Mouse (Mus musculus) left cerebral cortex, postnatal 14 days (tissue): ENCODE results near the gene Ifnz. TPM values are rescaled to one million over a fixed set of nuclear protein-coding genes. Genes with fewer than 3 reads are reported as not detected.
"Not testable (repeated sequence)": the region's sequence is repeated elsewhere in the genome, so short reads cannot be mapped to it uniquely, and the experiment has no call there.

Source experiments
- DNase-seq, 2 experiments: peaks; one replicate each; pipeline ENCODE4 v3.0.0; 2021 to 2022; ENCODE audit warnings: low spot score in 2 of 2, mixed read lengths in 1 of 2
- intact Hi-C: fragments of 180-260 bp; cut with DNase I; formaldehyde crosslinking; loops from one replicate; pipeline ENCODE4 v1.15.1; 2025
- long read RNA-seq, 2 experiments: library from polyadenylated mRNA; stranded (forward); transcript quantifications; one replicate each; pipeline ENCODE4 v2.0.0; 2021
- total RNA-seq, 2 experiments: library from RNA; stranded (reverse); gene quantifications; 2 replicates each; pipeline ENCODE4 v1.2.3; 2021

The Ifnz gene
- not detected for total RNA-seq
- long read RNA-seq, experiment 1, result 0 reads
- long read RNA-seq, experiment 2, result 0 reads

- DNase-seq, intact Hi-C loops: not testable (repeated sequence)
Observed at GRCm38 (mm10) chr4:88781831-88782230, at the start of gene Ifnz. Gene Ifnz (plus strand): TSS chr4:88782131.

GRCm38 (mm10) chr4:88738480-88738879 lies 43.5 kb upstream of the Ifnz start:
- DNase-seq, result peak in 1 of 2 experiments; percentile 39
- intact Hi-C loops, result loop anchor here (5.0 kb wide), 1 partner anchor 41 kb away; no protein-coding TSS in a partner anchor

- intact Hi-C loops, result loop anchor here (5.0 kb wide), 1 partner anchor 42 kb away; no protein-coding TSS in a partner anchor
Observed at GRCm38 (mm10) chr4:88739036-88739435, 42.9 kb upstream of the Ifnz start.

GRCm38 (mm10) chr4:88741426-88741825 lies 40.5 kb upstream of the Ifnz start:
- intact Hi-C loops, result no loop called here
- DNase-seq, result no peak

More at GRCm38 (mm10) chr4:88739036-88739435, 42.9 kb upstream of the Ifnz start:
- DNase-seq, result no peak

GRCm38 (mm10) chr4:88742771-88743371 lies 39.1 kb upstream of the Ifnz start:
- DNase-seq, result no peak
- intact Hi-C loops, result no loop called here

GRCm38 (mm10) chr4:88744207-88744606 lies 37.7 kb upstream of the Ifnz start:
- intact Hi-C loops, result no loop called here
- no peak for DNase-seq

GRCm38 (mm10) chr4:88749926-88750325 lies 32.0 kb upstream of the Ifnz start:
- intact Hi-C loops, result no loop called here
- DNase-seq, result no peak

- intact Hi-C loops, result not testable (repeated sequence)
- peak; percentile 65 to 66 for DNase-seq
Observed at GRCm38 (mm10) chr4:88754818-88755340, 27.1 kb upstream of the Ifnz start, which contains the start of gene Gm13271. Gene Gm13271 (plus strand): TSS chr4:88754868.

GRCm38 (mm10) chr4:88756581-88757513 lies 25.1 kb upstream of the Ifnz start:
- intact Hi-C loops, DNase-seq: not testable (repeated sequence)

- intact Hi-C loops, result not testable (repeated sequence)
Observed at GRCm38 (mm10) chr4:88757628-88758031, 24.3 kb upstream of the Ifnz start.

GRCm38 (mm10) chr4:88758751-88759150 lies 23.2 kb upstream of the Ifnz start:
- DNase-seq, intact Hi-C loops: not testable (repeated sequence)

More at GRCm38 (mm10) chr4:88757628-88758031, 24.3 kb upstream of the Ifnz start:
- DNase-seq, result peak; percentile 89

GRCm38 (mm10) chr4:88759610-88760268 lies 22.2 kb upstream of the Ifnz start, which contains the start of gene Gm13283:
Gene Gm13283 (plus strand): TSS chr4:88760119.
- intact Hi-C loops, result not testable (repeated sequence)
- peak; percentile 17 to 19 for DNase-seq

- intact Hi-C loops, result not testable (repeated sequence)
- peak; percentile 46 to 59 for DNase-seq
Observed at GRCm38 (mm10) chr4:88760431-88760830, 21.5 kb upstream of the Ifnz start.

GRCm38 (mm10) chr4:88761776-88762175 lies 20.2 kb upstream of the Ifnz start:
- intact Hi-C loops, result not testable (repeated sequence)
- DNase-seq, result peak; percentile 71 to 72

- DNase-seq, intact Hi-C loops: not testable (repeated sequence)
Observed at GRCm38 (mm10) chr4:88762341-88762740, 19.6 kb upstream of the Ifnz start.

GRCm38 (mm10) chr4:88763384-88764018 lies 18.4 kb upstream of the Ifnz start:
- intact Hi-C loops, DNase-seq: not testable (repeated sequence)

GRCm38 (mm10) chr4:88773534-88773933 lies 8.4 kb upstream of the Ifnz start, which contains the start of gene Gm13290:
Gene Gm13290 (plus strand): TSS chr4:88773834.
- DNase-seq, intact Hi-C loops: not testable (repeated sequence)

GRCm38 (mm10) chr4:88776622-88777021 lies 5.3 kb upstream of the Ifnz start, which contains the start of gene Gm13289:
Gene Gm13289 (plus strand): TSS chr4:88776922.
- intact Hi-C loops, DNase-seq: not testable (repeated sequence)
